Mouse (Mus musculus) cerebellum, postnatal 10 days (tissue): ENCODE data around the gene Atp13a3.

ENCODE experiments used
- DNase-seq, 2 experiments: peaks; one replicate each; pipeline ENCODE4 v3.0.0; 2021; ENCODE audit warnings: mixed read lengths in 2 of 2

Atp13a3 gene

DNA sequence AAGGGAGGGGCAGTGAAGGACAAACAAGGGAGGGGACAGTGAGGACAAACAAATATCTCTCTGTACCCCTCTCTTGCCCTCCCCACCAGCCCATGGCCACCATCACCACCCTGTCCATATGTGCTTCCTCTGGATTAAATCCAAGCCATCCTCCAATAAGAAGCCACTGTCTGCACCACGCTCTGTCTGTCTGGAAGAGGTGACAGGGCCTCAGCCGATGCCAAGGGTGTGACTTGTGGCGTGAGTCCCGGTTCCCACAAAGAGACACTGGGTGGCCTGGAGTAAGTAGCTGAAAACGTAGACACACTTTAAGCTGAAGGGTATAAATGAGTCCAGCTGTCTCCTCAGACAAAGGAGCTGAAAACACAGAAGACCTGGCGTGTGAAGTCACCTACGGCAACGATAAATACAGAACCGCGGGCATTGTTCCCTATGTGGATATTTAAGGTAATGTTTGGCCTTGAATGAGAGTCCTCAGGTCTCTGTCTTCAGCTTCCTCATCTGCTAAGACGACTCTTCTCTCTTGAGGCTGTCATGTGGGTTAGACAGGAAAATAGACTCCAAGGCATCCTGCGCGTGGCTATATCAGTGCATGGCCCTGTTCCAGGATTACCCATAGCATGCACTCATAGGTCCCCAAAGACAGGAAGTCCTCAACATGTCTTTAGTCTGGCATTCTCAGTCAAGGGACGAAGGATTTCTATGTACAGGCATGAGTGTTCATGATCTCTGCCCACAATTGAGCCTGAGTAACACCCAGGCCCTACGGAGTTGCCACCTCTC lies 130.0 kb downstream of the Atp13a3 start:
- peak; percentile 27 to 52 for DNase-seq

GRCm38 (mm10) chr16:30273065-30273464 lies 132.7 kb downstream of the Atp13a3 start:
- DNase-seq = no peak

GRCm38 (mm10) chr16:30271941-30272595 lies 133.7 kb downstream of the Atp13a3 start:
- DNase-seq = peak in 1 of 2 experiments; percentile 17

- no peak for DNase-seq
Measured at GRCm38 (mm10) chr16:30271223-30271761, 134.5 kb downstream of the Atp13a3 start.

GRCm38 (mm10) chr16:30267359-30267758 lies 138.4 kb downstream of the Atp13a3 start, which contains the start of gene Cpn2:
TSS of gene Cpn2 (minus strand) at chr16:30267499.
- DNase-seq = no peak

- peak; percentile 60 to 78 for DNase-seq
Measured at GRCm38 (mm10) chr16:30266561-30266960, 139.2 kb downstream of the Atp13a3 start.

DNA sequence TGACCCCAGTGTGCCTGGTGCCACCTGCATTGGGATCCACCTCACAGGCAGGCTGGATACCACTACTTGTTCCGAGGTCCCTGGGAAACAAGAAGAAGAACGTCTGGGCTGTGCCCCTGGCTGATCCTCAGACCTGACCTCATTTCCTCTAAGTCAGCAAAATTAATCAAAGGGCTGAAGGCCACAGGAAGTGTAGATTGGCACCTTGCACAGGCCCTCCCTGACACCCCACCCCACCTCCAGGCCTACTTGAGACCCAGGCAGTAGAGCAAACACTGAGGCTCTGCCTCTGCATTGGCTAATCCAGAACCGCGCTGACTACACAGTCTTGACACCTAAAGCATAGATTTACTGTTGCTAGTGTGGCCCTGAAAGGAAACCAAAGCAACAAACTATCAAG lies 140.2 kb downstream of the Atp13a3 start:
- DNase-seq = no peak

DNA sequence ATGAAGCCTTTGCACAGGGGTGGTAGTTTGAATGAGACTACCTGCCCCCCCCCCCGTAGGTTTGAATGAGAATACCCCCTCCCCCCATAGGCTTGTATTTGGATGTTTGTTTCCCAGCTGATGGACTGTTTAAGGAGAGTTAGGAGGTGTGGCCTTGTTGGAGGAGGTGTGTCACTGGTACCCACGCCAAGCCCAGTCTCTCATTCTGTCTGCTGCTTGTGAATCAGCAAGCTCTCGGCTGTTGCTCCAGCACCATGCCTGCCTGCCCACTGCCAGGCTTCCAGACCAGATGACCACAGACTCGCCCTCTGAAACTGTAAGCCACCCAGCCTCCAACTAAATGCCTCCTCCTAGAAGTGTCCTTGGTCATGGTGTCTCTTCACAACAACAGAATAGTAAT lies 142.6 kb downstream of the Atp13a3 start:
- no peak for DNase-seq

DNA sequence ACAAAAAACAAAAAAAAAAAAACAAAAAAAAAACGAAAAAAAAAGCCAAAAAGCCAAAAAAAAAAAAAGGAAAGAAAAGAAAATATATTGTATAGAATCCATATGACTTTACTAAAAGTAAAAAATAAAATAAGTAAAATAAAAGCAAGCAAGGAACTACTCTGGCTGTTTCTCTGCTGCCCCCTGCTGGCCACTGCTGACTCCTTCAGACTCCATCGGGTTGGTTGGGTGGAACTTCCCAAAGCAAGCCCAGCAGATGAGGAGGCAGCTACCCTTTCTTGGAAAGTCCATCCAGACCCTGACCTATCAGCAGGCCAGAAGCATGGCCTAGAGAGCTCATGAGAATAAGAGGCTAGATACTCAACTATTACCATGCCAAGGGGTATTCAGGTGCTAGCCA lies 143.1 kb downstream of the Atp13a3 start:
- peak; percentile 86 to 87 for DNase-seq
